Mouse (Mus musculus): ENCODE data around the gene Cxcl13. TPM values are rescaled to one million over a fixed set of nuclear protein-coding genes. Genes with fewer than 3 reads are reported as not detected.
"Not testable (repeated sequence)": the region's sequence is repeated elsewhere in the genome, so short reads cannot be mapped to it uniquely, and the experiment has no call there.

Gene Cxcl13
- polyA plus RNA-seq, 1 experiment from 2014 or later: 0.40 TPM

DNA sequence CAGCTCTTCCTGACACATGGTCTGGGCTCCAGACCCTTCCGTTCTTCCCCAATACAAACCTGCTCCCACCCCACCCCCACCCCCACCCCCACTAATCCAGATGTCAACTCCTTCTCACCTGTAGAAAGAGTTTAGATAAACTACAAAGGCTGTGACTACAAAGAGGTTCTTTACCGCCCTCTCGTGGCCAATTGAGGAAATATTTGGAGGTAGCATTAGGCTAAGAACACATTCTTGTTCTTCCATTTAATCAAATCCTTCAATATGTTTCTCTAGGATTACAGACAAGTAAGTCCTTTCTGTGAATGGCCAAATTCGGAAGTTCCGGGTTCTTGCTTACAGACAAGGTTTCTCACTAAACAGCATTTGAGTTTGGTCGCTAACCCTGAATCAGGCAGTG lies 14.1 kb downstream of the Cxcl13 start:
- no peaks in the 10 kb centered on the region for H3K27me3 ChIP-seq (replicated peaks; ENCODE audit: control insufficient read depth, insufficient read depth, low read length)
- no peak overlapping the region for H3K4me2 ChIP-seq (ENCODE audit: low read length)
- ATAC-seq: peak; percentile 24; the same call in 1 of the 2 replicates
- H3K4me1 ChIP-seq (ENCODE audit: control insufficient read depth, insufficient read depth, low read depth, low read length): no peaks in the 10 kb centered on the region
- no peak overlapping the region for H3K4me3 ChIP-seq (ENCODE audit: low read length)
- no peak overlapping the region for H3K27ac ChIP-seq (ENCODE audit: low read depth, low read length)
- WGBS: 34% methylated on average over 6 of the region's 6 CpGs
- H3K9me3 ChIP-seq (ENCODE audit: control insufficient read depth, low read length): no peaks in the 10 kb centered on the region
- no peak overlapping the region for H3K9ac ChIP-seq (ENCODE audit: low read depth, low read length)
- H3K36me3 ChIP-seq (ENCODE audit: control insufficient read depth, insufficient read depth, low read length): no peaks in the 10 kb centered on the region

DNA sequence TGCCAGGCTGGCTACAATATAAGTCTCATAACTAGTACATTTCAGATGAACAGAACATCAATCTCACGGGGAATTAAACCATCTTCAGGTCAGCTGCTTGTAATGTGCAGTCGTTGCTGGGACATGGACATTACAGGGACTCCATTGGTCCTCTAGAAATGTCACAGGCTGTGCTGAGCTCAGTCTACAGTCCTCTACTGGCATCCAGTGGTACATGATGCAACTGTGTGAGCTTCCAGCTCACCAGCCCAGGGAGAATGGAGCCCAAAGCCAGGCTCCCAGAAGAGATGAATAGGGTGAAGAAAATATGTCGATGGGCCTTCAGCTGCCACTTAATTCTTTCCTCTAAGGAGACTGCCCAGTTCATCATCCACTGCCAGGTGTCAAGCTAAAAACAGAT lies 15.5 kb downstream of the Cxcl13 start:
- Histone ChIP-seq H3K4me3 (ENCODE audit: low read length) (no peak overlapping the region), H3K4me2 (ENCODE audit: low read length) (no peak overlapping the region), H3K9me3 (ENCODE audit: control insufficient read depth, low read length) (no peaks in the 10 kb centered on the region), H3K9ac (ENCODE audit: low read depth, low read length) (no peak overlapping the region), H3K4me1 (ENCODE audit: control insufficient read depth, insufficient read depth, low read depth, low read length) (no peaks in the 10 kb centered on the region), H3K36me3 (ENCODE audit: control insufficient read depth, insufficient read depth, low read length) (no peaks in the 10 kb centered on the region), H3K27me3 (replicated peaks; ENCODE audit: control insufficient read depth, insufficient read depth, low read length) (no peaks in the 10 kb centered on the region), H3K27ac (ENCODE audit: low read depth, low read length) (no peak overlapping the region)
- WGBS: 59% methylated on average over 3 of the region's 3 CpGs
- peak; percentile 64 for ATAC-seq

DNA sequence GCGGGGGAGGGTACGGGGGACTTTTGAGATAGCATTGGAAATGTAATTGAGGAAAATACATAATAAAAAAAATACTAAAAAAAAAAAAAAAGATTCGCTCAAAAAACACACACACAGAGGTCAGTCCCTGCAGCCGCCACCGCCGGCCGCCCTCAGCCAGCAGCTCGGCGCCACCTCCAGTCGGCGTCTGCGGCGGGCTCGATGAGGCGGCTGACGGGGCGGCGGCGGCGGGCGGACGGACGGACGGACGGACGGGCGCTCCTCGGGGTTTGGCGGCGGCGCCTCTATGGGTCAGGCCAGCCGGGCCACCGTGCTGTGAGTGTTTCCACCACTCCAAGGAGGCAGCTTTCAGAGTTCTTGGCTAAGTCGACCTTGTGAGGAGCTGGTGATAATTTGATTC lies 17.1 kb downstream of the Cxcl13 start:
- not testable (repeated sequence) for H3K9ac ChIP-seq (ENCODE audit: low read depth, low read length); H3K4me1 ChIP-seq (ENCODE audit: control insufficient read depth, insufficient read depth, low read depth, low read length); H3K36me3 ChIP-seq (ENCODE audit: control insufficient read depth, insufficient read depth, low read length); H3K9me3 ChIP-seq (ENCODE audit: control insufficient read depth, low read length); H3K27ac ChIP-seq (ENCODE audit: low read depth, low read length); ATAC-seq; H3K27me3 ChIP-seq (replicated peaks; ENCODE audit: control insufficient read depth, insufficient read depth, low read length)
- peak overlapping the region; percentile 51 for H3K4me2 ChIP-seq (ENCODE audit: low read length)
- 30% methylated on average over 33 of the region's 34 CpGs for WGBS
- H3K4me3 ChIP-seq (ENCODE audit: low read length): peak overlapping the region; percentile 20; the same call in 1 of the 2 replicates

DNA sequence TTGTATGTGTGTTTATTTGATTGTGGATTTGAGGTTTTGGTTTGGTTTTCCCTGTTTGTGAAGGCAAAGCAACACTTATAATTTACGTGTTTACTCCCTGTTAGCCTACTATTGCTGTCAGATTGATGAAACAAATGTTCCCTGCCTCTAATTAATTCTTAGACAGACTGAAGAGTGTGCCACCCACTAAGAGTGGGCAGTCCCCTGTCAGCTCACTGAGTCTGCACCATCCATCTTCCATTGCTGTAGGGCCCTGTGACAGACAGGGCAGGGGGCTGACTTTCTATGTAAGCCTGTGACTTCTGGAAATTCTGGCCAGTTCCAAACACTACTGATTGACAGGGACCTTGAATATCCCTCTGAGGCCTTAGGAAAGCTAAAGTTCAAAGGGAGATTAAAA lies 19.5 kb downstream of the Cxcl13 start:
- H3K4me3 ChIP-seq (ENCODE audit: low read length): no peak overlapping the region
- H3K9me3 ChIP-seq (ENCODE audit: control insufficient read depth, low read length): no peaks in the 10 kb centered on the region
- no peak for ATAC-seq
- no peak overlapping the region for H3K4me2 ChIP-seq (ENCODE audit: low read length)
- 41% methylated on average over 1 of the region's 1 CpGs for WGBS
- no peaks in the 10 kb centered on the region for H3K36me3 ChIP-seq (ENCODE audit: control insufficient read depth, insufficient read depth, low read length)
- no peak overlapping the region for H3K27ac ChIP-seq (ENCODE audit: low read depth, low read length)
- H3K4me1 ChIP-seq (ENCODE audit: control insufficient read depth, insufficient read depth, low read depth, low read length): no peaks in the 10 kb centered on the region
- no peaks in the 10 kb centered on the region for H3K27me3 ChIP-seq (replicated peaks; ENCODE audit: control insufficient read depth, insufficient read depth, low read length)
- H3K9ac ChIP-seq (ENCODE audit: low read depth, low read length): no peak overlapping the region

DNA sequence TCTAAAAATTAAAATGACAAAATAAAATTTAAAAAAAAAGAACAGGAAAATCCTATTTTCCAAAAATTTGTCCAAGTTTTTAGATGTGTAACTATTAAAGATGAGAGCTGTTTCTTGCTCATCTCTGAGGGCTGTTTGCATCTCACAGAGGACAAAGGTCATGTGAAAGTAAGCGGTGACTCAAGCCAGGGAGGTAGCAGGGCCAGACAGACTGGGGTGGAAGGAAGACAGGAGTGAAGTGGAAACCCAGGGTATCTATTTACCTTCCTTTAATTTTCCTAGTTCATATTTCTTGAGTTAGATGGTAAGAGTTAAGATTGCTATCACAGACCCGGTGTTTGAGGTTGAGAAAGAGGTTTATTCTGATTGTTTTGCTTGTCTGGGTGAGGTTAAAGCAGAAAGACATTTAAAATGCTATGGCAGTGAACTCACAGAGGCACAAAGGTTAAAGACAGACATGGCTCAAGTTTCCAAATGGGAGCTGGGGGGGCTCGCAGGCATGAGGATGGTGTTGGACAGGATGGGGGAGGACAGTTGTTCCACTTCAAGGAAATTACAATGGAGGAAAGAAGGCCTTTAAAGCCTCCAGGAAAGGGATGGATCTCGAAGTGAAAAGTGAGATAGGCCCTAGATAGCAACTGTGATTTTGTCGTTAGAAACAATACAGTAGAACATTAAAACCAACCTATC lies 27.2 kb downstream of the Cxcl13 start:
- H3K9me3 ChIP-seq (ENCODE audit: control insufficient read depth, low read length): no peaks in the 10 kb centered on the region
- H3K36me3 ChIP-seq (ENCODE audit: control insufficient read depth, insufficient read depth, low read length): no peaks in the 10 kb centered on the region
- H3K27ac ChIP-seq (ENCODE audit: low read depth, low read length): no peak overlapping the region
- H3K9ac ChIP-seq (ENCODE audit: low read depth, low read length): no peak overlapping the region
- no peaks in the 10 kb centered on the region for H3K4me1 ChIP-seq (ENCODE audit: control insufficient read depth, insufficient read depth, low read depth, low read length)
- H3K27me3 ChIP-seq (replicated peaks; ENCODE audit: control insufficient read depth, insufficient read depth, low read length): no peaks in the 10 kb centered on the region
- ATAC-seq: no peak
- H3K4me2 ChIP-seq (ENCODE audit: low read length): no peak overlapping the region
- 74% methylated on average over 5 of the region's 5 CpGs for WGBS
- H3K4me3 ChIP-seq (ENCODE audit: low read length): no peak overlapping the region

DNA sequence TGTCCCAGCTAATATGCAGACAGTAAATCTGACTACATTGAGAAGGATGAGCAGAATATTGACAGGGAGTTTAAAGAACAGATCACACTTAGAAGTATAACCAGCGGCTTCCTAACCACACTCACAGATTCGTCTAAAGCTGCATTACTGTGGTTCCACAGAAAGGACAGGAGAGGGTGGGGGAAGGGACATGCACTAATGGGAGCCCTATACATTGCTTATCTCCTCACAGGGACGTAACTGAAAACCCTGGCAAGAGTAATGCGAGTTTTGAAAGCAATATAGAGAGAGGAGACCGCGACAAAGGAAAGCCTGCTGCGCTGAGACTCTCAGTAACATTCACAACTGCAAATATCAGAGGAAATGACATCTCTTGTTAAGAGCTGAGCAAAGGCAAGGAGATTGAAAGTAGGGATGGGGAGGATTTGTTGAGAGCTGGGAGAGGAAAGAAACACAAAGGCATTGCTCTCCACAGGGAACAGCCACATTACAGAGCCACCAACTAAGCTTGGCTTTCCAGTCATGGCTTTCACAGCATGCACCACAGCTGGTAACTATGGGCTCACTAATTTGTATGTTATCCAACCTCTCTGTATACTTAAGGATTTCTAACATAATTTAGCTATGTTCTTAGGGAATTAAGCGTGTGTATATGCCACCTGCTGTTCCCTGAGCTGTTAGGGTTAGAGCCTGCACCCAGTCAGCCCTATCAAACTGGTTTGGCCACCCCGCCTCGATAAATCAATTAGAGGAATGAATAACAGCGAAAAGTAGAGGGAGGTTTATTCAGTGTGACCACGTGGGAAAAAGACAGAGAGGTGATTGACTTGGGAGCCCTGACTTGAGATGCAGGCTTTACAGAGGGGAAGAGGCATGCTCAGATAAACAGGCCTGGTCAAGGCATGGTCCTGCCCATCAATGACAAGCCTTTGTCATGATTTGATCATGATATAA lies 34.9 kb downstream of the Cxcl13 start:
- Histone ChIP-seq H3K9me3 (ENCODE audit: control insufficient read depth, low read length) (no peaks in the 10 kb centered on the region), H3K9ac (ENCODE audit: low read depth, low read length) (no peak overlapping the region), H3K4me3 (ENCODE audit: low read length) (no peak overlapping the region), H3K27ac (ENCODE audit: low read depth, low read length) (0 out of 2 replicates have a peak overlapping the region, but pooled peaks have one; percentile 5), H3K4me2 (ENCODE audit: low read length) (peak overlapping the region; percentile 26; the same call in 1 of the 2 replicates), H3K27me3 (replicated peaks; ENCODE audit: control insufficient read depth, insufficient read depth, low read length) (no peaks in the 10 kb centered on the region), H3K4me1 (ENCODE audit: control insufficient read depth, insufficient read depth, low read depth, low read length) (peaks cover 7% of the 10 kb centered on the region), H3K36me3 (ENCODE audit: control insufficient read depth, insufficient read depth, low read length) (no peaks in the 10 kb centered on the region)
- ATAC-seq: peak; percentile 87
- 9% methylated on average over 12 of the region's 12 CpGs for WGBS

DNA sequence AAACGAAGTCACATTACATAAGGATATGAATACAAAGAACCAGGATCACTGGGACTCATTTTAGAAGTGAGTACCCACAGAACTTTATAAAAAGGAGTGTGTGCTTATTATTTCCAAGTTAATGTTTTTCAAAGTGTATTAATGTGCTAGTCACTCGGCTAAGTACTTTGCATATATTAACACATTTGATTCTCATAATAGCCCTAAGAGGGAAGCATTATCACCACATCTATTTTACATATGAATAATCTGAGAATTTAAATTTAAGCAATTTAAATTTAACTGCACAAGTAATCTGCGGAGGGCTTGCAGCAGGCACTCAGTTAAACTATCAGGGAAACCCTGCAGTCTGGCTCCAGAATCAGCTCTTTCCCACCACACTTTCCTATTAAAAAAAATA lies 40.5 kb downstream of the Cxcl13 start:
- H3K4me3 ChIP-seq (ENCODE audit: low read length): no peak overlapping the region
- no peaks in the 10 kb centered on the region for H3K36me3 ChIP-seq (ENCODE audit: control insufficient read depth, insufficient read depth, low read length)
- H3K4me2 ChIP-seq (ENCODE audit: low read length): no peak overlapping the region
- no peak overlapping the region for H3K27ac ChIP-seq (ENCODE audit: low read depth, low read length)
- H3K9ac ChIP-seq (ENCODE audit: low read depth, low read length): no peak overlapping the region
- 63% methylated on average over 3 of the region's 3 CpGs for WGBS
- H3K9me3 ChIP-seq (ENCODE audit: control insufficient read depth, low read length): no peaks in the 10 kb centered on the region
- no peaks in the 10 kb centered on the region for H3K4me1 ChIP-seq (ENCODE audit: control insufficient read depth, insufficient read depth, low read depth, low read length)
- H3K27me3 ChIP-seq (replicated peaks; ENCODE audit: control insufficient read depth, insufficient read depth, low read length): no peaks in the 10 kb centered on the region
- ATAC-seq: no peak

DNA sequence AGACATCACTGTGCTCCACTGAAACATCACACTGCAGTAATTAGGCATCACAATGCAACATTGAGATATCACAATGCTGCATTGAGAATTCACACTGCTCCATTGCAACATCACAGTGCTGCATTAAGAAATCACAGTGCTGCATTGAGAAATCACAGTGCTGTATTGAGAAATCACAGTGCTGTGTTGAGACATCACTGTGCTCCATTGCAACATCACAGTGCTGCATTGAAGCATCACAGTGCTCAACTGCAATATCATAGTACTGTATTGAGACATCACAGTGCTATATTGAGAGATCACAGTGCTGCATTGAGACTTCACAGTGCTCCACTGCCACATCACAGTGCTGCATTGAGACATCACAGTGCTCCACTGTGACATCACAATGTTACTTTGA lies 46.6 kb downstream of the Cxcl13 start:
- Histone ChIP-seq H3K9me3 (ENCODE audit: control insufficient read depth, low read length) (no peaks in the 10 kb centered on the region), H3K27me3 (replicated peaks; ENCODE audit: control insufficient read depth, insufficient read depth, low read length) (no peaks in the 10 kb centered on the region), H3K4me2 (ENCODE audit: low read length) (no peak overlapping the region), H3K4me1 (ENCODE audit: control insufficient read depth, insufficient read depth, low read depth, low read length) (no peaks in the 10 kb centered on the region), H3K27ac (ENCODE audit: low read depth, low read length) (no peak overlapping the region), H3K4me3 (ENCODE audit: low read length) (no peak overlapping the region), H3K36me3 (ENCODE audit: control insufficient read depth, insufficient read depth, low read length) (no peaks in the 10 kb centered on the region), H3K9ac (ENCODE audit: low read depth, low read length) (no peak overlapping the region)
- no peak for ATAC-seq

DNA sequence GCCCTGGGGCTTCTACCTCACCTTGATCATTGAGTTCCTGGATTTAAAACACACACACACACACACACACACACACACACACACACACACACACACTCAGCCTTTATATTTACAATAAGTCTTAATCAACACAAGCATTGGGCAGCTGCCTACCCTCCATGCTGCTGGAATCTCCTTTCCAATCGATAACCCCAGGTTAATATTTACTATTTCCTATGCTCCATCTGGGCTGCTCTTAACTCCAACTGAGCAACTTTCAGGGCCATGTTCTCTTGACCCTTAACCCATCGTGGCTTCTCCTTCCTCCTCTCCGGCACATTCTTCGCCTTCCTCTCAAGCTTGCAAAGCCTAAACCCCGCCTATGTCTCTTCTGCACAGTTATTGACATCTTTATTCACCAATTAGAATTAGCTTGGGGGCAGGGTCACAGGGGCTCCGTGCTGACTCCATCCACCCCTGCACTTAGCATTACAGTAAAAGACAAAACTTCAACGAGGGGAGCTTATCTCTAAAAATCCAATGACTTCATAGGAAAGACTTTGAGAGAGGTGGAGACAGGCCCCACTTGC lies 51.6 kb downstream of the Cxcl13 start:
- no peak overlapping the region for H3K27ac ChIP-seq (ENCODE audit: low read depth, low read length)
- no peak overlapping the region for H3K4me3 ChIP-seq (ENCODE audit: low read length)
- no peak overlapping the region for H3K4me2 ChIP-seq (ENCODE audit: low read length)
- no peak for ATAC-seq
- no peak overlapping the region for H3K9ac ChIP-seq (ENCODE audit: low read depth, low read length)
- H3K4me1 ChIP-seq (ENCODE audit: control insufficient read depth, insufficient read depth, low read depth, low read length): no peaks in the 10 kb centered on the region
- WGBS: 74% methylated on average over 7 of the region's 7 CpGs
- H3K36me3 ChIP-seq (ENCODE audit: control insufficient read depth, insufficient read depth, low read length): no peaks in the 10 kb centered on the region
- no peaks in the 10 kb centered on the region for H3K9me3 ChIP-seq (ENCODE audit: control insufficient read depth, low read length)
- H3K27me3 ChIP-seq (replicated peaks; ENCODE audit: control insufficient read depth, insufficient read depth, low read length): no peaks in the 10 kb centered on the region

All from hindbrain, embryonic 16.5 days (tissue).